Mouse (Mus musculus) left cerebral cortex, postnatal 36 days (tissue): ENCODE results near the gene Psmc4. TPM values are rescaled to one million over a fixed set of nuclear protein-coding genes. Genes with fewer than 3 reads are reported as not detected.

Experiments used
- total RNA-seq, 2 experiments: library from RNA; stranded (reverse); gene quantifications; 2 replicates each; pipeline ENCODE4 v1.2.3; 2021

The Psmc4 gene
- total RNA-seq, 2 experiments from 2014 or later: 120 to 132 TPM

Other genes starting within 250 kb of the Psmc4 start
- 10 to 100 TPM in 1 of 2 experiments, 1 to 10 TPM in 1; 8.8 to 10.4 TPM for gene Zfp626, start 242.9 kb downstream of the Psmc4 start, total RNA-seq
- gene Zfp59, start 211.5 kb downstream of the Psmc4 start, total RNA-seq: 1 to 10 TPM; 5.2 TPM
- 1 to 10 TPM; 1.7 to 2.2 TPM for gene Zfp607a, start 192.6 kb downstream of the Psmc4 start, total RNA-seq
- gene Zfp974, start 120.6 kb downstream of the Psmc4 start, total RNA-seq: 10 to 100 TPM; 11.3 to 16.3 TPM
- gene Zfp780b, start 70.9 kb downstream of the Psmc4 start, total RNA-seq: 10 to 100 TPM; 17.8 to 22.9 TPM
- 1 to 10 TPM; 5.9 to 6.3 TPM for gene Zfp850, start 36.0 kb downstream of the Psmc4 start, total RNA-seq
- gene Fcgbp, start 21.1 kb upstream of the Psmc4 start, total RNA-seq: under 1 TPM; 0.20 to 0.32 TPM
- gene 9530053A07Rik, start 79.4 kb upstream of the Psmc4 start, total RNA-seq: under 1 TPM; 0.07 TPM
- gene Fbl, start 119.6 kb upstream of the Psmc4 start, total RNA-seq: 10 to 100 TPM; 50.3 to 54.8 TPM
- gene Dyrk1b, start 129.4 kb upstream of the Psmc4 start, total RNA-seq: 10 to 100 TPM; 46.7 to 54.8 TPM
- 10 to 100 TPM; 59.9 to 66.6 TPM for gene Eid2, start 217.8 kb upstream of the Psmc4 start, total RNA-seq
- gene Eid2b, start 227.6 kb upstream of the Psmc4 start, total RNA-seq: 10 to 100 TPM; 33.3 to 37.8 TPM
- gene Selenov, start 241.1 kb upstream of the Psmc4 start, total RNA-seq: under 1 TPM; 0.43 to 0.44 TPM